Comparison of ENCODE assay signal across 7 mouse cellular contexts in genomic region chr1:171150838-171151391, GRCm38 (mm10). TPM values are rescaled to one million over a fixed set of nuclear protein-coding genes. Genes with fewer than 3 reads are reported as not detected.
DNase-seq lines count a peak whose midpoint lies in the region; ATAC-seq lines count a peak whose summit lies in the region.

No protein-coding gene starts in this region.

- peak overlapping the region; percentile 79 for H3K4me2 ChIP-seq in heart, embryonic 11.5 days

- peak; percentile 18 for DNase-seq in urinary bladder, postnatal 25 days (ENCODE audit: low spot score)
- DNase-seq in urinary bladder, adult 2 months (ENCODE audit: low spot score), result no peak
- peak; percentile 38 to 62 for DNase-seq in cerebellum, postnatal 14 days
- DNase-seq in layer of hippocampus, postnatal 25 days (ENCODE audit: extremely low spot score in 1 of 2, low spot score in 1 of 2), result peak; percentile 14 to 25
- no peak for DNase-seq in adrenal gland, postnatal 25 days

- 5% methylated on average over 18 of the region's 18 CpGs for WGBS in heart, embryonic 11.5 days (ENCODE audit: insufficient replicate concordance)

- no peaks in the 10 kb centered on the region for H3K36me3 ChIP-seq in heart, embryonic 11.5 days (ENCODE audit: control insufficient read depth, insufficient read depth, low read length)

- H3K4me1 ChIP-seq in heart, embryonic 11.5 days (ENCODE audit: control insufficient read depth, insufficient read depth, low read length), result peaks cover 14% of the 10 kb centered on the region

- H3K4me3 ChIP-seq in heart, embryonic 11.5 days (ENCODE audit: low read depth, low read length), result peak overlapping the region; percentile 96

- H3K9me3 ChIP-seq in heart, embryonic 11.5 days (replicated peaks; ENCODE audit: control insufficient read depth, low read length), result no peaks in the 10 kb centered on the region

- peaks cover 4% of the 10 kb centered on the region; the same call in 1 of the 2 replicates for H3K27me3 ChIP-seq in heart, embryonic 11.5 days (ENCODE audit: control insufficient read depth, insufficient read depth, low read length)

- peak overlapping the region; percentile 98 for H3K9ac ChIP-seq in heart, embryonic 11.5 days (ENCODE audit: low read depth, low read length)

- no peak overlapping the region for H3K27ac ChIP-seq in heart, embryonic 11.5 days (ENCODE audit: low read depth, low read length)

- ATAC-seq in heart, embryonic 11.5 days (replicated peaks; ENCODE audit: insufficient number of reproducible peaks, low FRiP score, low TSS enrichment), result no peak
- peak; percentile 9; the same call in 1 of the 2 replicates for ATAC-seq in megakaryocyte, adult 5-6 weeks (ENCODE audit: poor library complexity, severe bottlenecking)

RNA-seq across cellular contexts. Expression of gene Mpz, which starts 0.4 kb away (rescaled TPM):
- 24.1 and 28.5 TPM in 2 replicates for polyA plus RNA-seq in urinary bladder, adult 2 months (2012; rRNA removed)
- 0.30 TPM in 1 of 2 replicates, not detected in the other for polyA plus RNA-seq in heart, embryonic 11.5 days (2014; fragmentation: Nextera tagmentation; extraction: Ambion mirVana)
- not detected for total RNA-seq in layer of hippocampus, postnatal 25 days (2021)
- not detected in 2 replicates for total RNA-seq in megakaryocyte, adult 5-6 weeks (2015)
- total RNA-seq in megakaryocyte, adult 5-6 weeks (2017), result not detected in 2 replicates
- 0.88 and 2.9 TPM in 2 replicates for total RNA-seq in adrenal gland, postnatal 25 days (2021)

RNA-seq across cellular contexts. Expression of gene Sdhc, which starts 0.5 kb away (rescaled TPM):
- 286 and 310 TPM in 2 replicates for polyA plus RNA-seq in urinary bladder, adult 2 months (2012; rRNA removed)
- polyA plus RNA-seq in heart, embryonic 11.5 days (2014; fragmentation: Nextera tagmentation; extraction: Ambion mirVana), result 426 and 502 TPM in 2 replicates
- total RNA-seq in layer of hippocampus, postnatal 25 days (2021), result 100 to 1,000 TPM; 204 to 220 TPM
- 102 and 130 TPM in 2 replicates for total RNA-seq in megakaryocyte, adult 5-6 weeks (2015)
- total RNA-seq in megakaryocyte, adult 5-6 weeks (2017), result 34.5 and 43.0 TPM in 2 replicates
- 372 and 386 TPM in 2 replicates for total RNA-seq in adrenal gland, postnatal 25 days (2021)

RNA-seq across cellular contexts. Expression of gene Cfap126, which starts 37.2 kb away (rescaled TPM):
- 11.3 and 12.6 TPM in 2 replicates for polyA plus RNA-seq in urinary bladder, adult 2 months (2012; rRNA removed)
- polyA plus RNA-seq in heart, embryonic 11.5 days (2014; fragmentation: Nextera tagmentation; extraction: Ambion mirVana), result 2.7 and 5.6 TPM in 2 replicates
- 1 to 10 TPM in 1 of 2 experiments, under 1 TPM in 1; 0.52 to 1.5 TPM for total RNA-seq in layer of hippocampus, postnatal 25 days (2021)
- 0.91 and 1.0 TPM in 2 replicates for total RNA-seq in megakaryocyte, adult 5-6 weeks (2015)
- total RNA-seq in megakaryocyte, adult 5-6 weeks (2017), result 0.59 TPM in 1 of 2 replicates, not detected in the other
- 2.3 and 4.5 TPM in 2 replicates for total RNA-seq in adrenal gland, postnatal 25 days (2021)

RNA-seq across cellular contexts. Expression of gene Pcp4l1, which starts 45.2 kb away (rescaled TPM):
- 317 and 416 TPM in 2 replicates for polyA plus RNA-seq in urinary bladder, adult 2 months (2012; rRNA removed)
- 36.2 and 40.0 TPM in 2 replicates for polyA plus RNA-seq in heart, embryonic 11.5 days (2014; fragmentation: Nextera tagmentation; extraction: Ambion mirVana)
- 10 to 100 TPM; 42.1 to 43.6 TPM for total RNA-seq in layer of hippocampus, postnatal 25 days (2021)
- total RNA-seq in megakaryocyte, adult 5-6 weeks (2015), result 1.2 and 1.4 TPM in 2 replicates
- 0.44 and 0.73 TPM in 2 replicates for total RNA-seq in megakaryocyte, adult 5-6 weeks (2017)
- 36.1 and 37.7 TPM in 2 replicates for total RNA-seq in adrenal gland, postnatal 25 days (2021)

Comparison
In these comparisons a context has a peak if more than half of its experiments do, and no peak if none do; other contexts are left out.
1. DNase-seq: peak in urinary bladder, postnatal 25 days (single experiment), cerebellum, postnatal 14 days (2 of 2) and layer of hippocampus, postnatal 25 days (2 of 2); none in urinary bladder, adult 2 months (single experiment) and adrenal gland, postnatal 25 days (single experiment).